Mouse (Mus musculus): Measurements from ENCODE around the gene Zfp831. TPM values are rescaled to one million over a fixed set of nuclear protein-coding genes. Genes with fewer than 3 reads are reported as not detected.

Zfp831 gene
- polyA plus RNA-seq, 1 experiment from 2014 or later = 0.07 TPM

DNA sequence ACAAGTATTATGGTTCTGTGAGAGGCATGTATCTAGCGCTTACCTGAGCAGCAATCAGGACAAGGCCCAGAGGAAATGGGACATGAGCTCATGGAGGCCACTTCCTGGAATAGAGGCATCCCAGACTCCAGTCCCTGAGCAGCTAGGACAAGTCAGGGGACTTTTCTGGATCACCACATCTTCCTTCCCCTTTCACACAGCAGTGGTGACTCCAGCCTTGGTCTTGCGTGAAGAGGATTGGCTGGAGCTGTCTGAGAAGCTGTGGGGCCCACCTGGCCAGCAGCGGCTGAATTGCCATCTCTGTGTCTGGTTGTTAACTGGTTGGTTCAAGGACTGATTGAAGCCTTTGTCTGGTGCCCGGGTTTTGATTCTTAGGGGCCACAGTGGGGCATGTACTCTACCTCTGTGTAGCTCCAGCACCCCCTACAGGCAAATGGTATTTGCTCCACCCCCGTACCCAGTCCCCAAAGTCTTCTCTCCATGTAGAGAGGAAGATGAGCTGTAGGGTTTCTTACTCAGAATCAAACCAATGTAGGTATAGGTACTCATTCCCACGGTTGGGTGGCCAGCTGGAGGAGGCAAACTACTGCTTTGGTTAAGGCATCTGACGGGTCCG, 15.0 kb downstream of the Zfp831 start:
- DNase-seq = peak; percentile 44

DNA sequence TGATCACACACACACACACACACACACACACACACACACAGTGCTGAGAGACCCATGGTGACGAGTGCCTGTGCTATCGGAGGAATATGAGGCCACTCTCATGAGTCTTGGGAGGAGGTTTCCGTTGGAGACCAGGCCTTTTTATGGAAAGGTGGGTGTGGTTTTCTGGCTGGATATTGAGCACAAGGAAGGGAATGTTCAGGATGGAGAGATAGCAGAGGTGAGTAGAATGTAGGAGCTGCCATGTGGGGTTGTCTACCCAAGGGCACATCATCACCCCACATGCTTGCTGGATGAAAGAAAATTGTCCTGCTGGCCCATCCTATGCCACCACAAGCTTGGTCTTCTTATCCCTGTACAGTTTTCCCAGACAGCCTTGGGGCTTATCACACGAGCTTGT, 16.5 kb downstream of the Zfp831 start:
- DNase-seq (no peak), ATAC-seq (no peak)
- Histone ChIP-seq H3K4me1 (ENCODE audit: insufficient read depth) (no peaks in the 10 kb centered on the region), H3K36me3 (replicated peaks; ENCODE audit: insufficient read depth, low read length) (no peaks in the 10 kb centered on the region), H3K27ac (ENCODE audit: low read depth) (no peak overlapping the region), H3K9ac (replicated peaks) (no peak overlapping the region), H3K4me2 (ENCODE audit: low read depth, low read length) (no peak overlapping the region), H3K4me3 (ENCODE audit: low read depth, low read length) (no peak overlapping the region), H3K9me3 (ENCODE audit: low read length) (no peaks in the 10 kb centered on the region), H3K27me3 (ENCODE audit: insufficient read depth, low read length) (no peaks in the 10 kb centered on the region)
- WGBS (ENCODE audit: insufficient replicate concordance) = 80% methylated on average over 4 of the region's 4 CpGs
- no peak for TF ChIP-seq EP300 (IDR thresholded peaks at IDR 0.05; ENCODE audit: low read depth)
- TF ChIP-seq CTCF (IDR thresholded peaks at IDR 0.05; ENCODE audit: low read depth) = no peak

More for the DNA sequence above, 15.0 kb downstream of the Zfp831 start:
- 60% methylated on average over 8 of the region's 8 CpGs for WGBS (ENCODE audit: insufficient replicate concordance)
- Histone ChIP-seq H3K4me3 (ENCODE audit: low read depth, low read length) (no peak overlapping the region), H3K9ac (replicated peaks) (no peak overlapping the region), H3K4me2 (ENCODE audit: low read depth, low read length) (no peak overlapping the region), H3K27ac (ENCODE audit: low read depth) (no peak overlapping the region), H3K36me3 (replicated peaks; ENCODE audit: insufficient read depth, low read length) (no peaks in the 10 kb centered on the region), H3K4me1 (ENCODE audit: insufficient read depth) (no peaks in the 10 kb centered on the region), H3K9me3 (ENCODE audit: low read length) (no peaks in the 10 kb centered on the region), H3K27me3 (ENCODE audit: insufficient read depth, low read length) (no peaks in the 10 kb centered on the region)
- no peak for TF ChIP-seq EP300 (IDR thresholded peaks at IDR 0.05; ENCODE audit: low read depth)
- TF ChIP-seq CTCF (IDR thresholded peaks at IDR 0.05; ENCODE audit: low read depth) = peak; percentile 60
- 0 out of 2 replicates have a peak, but pooled peaks have one; percentile 33 for ATAC-seq

DNA sequence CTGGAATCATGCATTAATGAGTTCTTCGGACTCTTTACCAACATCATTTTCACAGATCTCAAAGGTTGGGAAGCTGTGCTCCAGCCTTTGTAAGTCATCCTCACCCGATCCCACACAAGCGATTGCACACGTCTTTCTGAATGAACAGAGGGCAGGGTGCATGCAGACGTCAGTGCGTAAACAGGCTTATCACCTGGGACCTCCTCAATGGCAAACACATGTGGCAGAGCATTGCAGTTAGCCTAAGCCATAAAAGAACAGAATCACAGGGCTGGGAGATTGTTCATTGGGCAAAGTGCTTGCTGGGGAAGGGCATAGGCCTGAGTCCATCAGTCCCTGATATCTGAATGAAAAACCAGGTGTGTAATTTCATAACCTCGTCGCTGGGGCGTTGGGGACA, 17.0 kb downstream of the Zfp831 start:
- DNase-seq (no peak), ATAC-seq (peak; percentile 70)
- TF ChIP-seq EP300 (IDR thresholded peaks at IDR 0.05; ENCODE audit: low read depth) (no peak), CTCF (IDR thresholded peaks at IDR 0.05; ENCODE audit: low read depth) (no peak)
- Histone ChIP-seq H3K4me2 (ENCODE audit: low read depth, low read length) (no peak overlapping the region), H3K4me1 (ENCODE audit: insufficient read depth) (no peaks in the 10 kb centered on the region), H3K4me3 (ENCODE audit: low read depth, low read length) (no peak overlapping the region), H3K9ac (replicated peaks) (no peak overlapping the region), H3K9me3 (ENCODE audit: low read length) (no peaks in the 10 kb centered on the region), H3K27ac (ENCODE audit: low read depth) (no peak overlapping the region), H3K36me3 (replicated peaks; ENCODE audit: insufficient read depth, low read length) (no peaks in the 10 kb centered on the region), H3K27me3 (ENCODE audit: insufficient read depth, low read length) (no peaks in the 10 kb centered on the region)
- WGBS (ENCODE audit: insufficient replicate concordance) = 61% methylated on average over 9 of the region's 9 CpGs

DNA sequence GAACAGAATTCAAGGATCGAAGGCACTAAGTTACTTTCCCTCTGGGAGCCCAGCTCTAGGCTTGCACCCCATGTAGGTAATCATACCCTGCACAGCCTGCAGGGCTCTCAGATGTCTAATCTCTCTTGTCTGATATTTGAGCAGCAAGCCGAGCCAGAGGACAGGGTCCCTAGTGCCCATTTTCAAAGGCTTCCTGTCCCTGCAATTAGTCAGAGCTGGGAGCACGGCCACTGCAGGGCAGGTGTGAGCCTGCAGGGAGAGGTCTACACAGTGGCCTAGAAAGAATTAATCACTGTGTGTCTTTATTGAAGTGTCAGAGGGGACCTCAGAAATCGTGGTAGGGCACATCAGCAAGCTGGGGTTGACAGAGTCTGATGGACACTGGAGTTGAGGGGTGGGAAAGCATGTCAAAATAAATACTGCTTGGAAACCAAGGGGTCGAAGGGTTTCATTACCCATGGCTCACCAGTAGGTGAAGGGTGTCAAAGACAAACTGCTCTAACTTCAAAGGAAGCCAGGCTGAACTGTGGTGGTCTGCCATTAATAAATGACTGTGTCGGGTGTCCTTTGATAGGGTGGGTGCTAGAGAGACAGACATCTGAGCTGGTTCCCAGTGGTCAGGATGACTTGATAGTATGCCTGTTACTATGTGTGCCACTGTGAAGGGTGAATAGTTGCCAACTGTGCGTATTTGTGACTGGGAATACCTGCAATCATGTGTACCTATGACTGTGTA, 18.3 kb downstream of the Zfp831 start:
- H3K36me3 ChIP-seq (replicated peaks; ENCODE audit: insufficient read depth, low read length) = no peaks in the 10 kb centered on the region
- no peak overlapping the region for H3K9ac ChIP-seq (replicated peaks)
- ATAC-seq (no peak), DNase-seq (no peak)
- H3K27ac ChIP-seq (ENCODE audit: low read depth) = no peak overlapping the region
- 61% methylated on average over 7 of the region's 7 CpGs for WGBS (ENCODE audit: insufficient replicate concordance)
- TF ChIP-seq EP300 (IDR thresholded peaks at IDR 0.05; ENCODE audit: low read depth) = no peak
- no peak for TF ChIP-seq CTCF (IDR thresholded peaks at IDR 0.05; ENCODE audit: low read depth)
- no peaks in the 10 kb centered on the region for H3K4me1 ChIP-seq (ENCODE audit: insufficient read depth)
- H3K27me3 ChIP-seq (ENCODE audit: insufficient read depth, low read length) = no peaks in the 10 kb centered on the region
- H3K4me2 ChIP-seq (ENCODE audit: low read depth, low read length) = no peak overlapping the region
- no peak overlapping the region for H3K4me3 ChIP-seq (ENCODE audit: low read depth, low read length)
- H3K9me3 ChIP-seq (ENCODE audit: low read length) = no peaks in the 10 kb centered on the region

DNA sequence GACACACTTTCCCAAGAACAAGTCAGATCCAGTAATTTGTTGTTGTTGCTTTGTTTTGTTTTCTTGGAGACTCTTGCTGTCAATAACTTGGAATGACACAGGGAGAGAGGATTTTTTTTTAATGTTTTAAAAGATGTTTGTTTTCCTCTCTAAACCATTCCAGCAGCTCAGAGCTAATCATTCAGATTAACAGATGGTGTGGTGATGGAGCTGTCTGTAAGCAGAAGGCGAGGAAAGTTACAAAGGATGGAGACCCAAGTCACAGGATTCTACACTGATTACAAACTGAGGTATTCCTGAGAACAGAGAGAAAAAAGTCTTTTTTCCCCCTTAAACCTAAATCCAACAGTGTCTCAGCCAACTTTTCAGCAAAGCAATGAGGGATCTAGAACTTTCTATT, 19.3 kb downstream of the Zfp831 start:
- no peak overlapping the region for H3K4me2 ChIP-seq (ENCODE audit: low read depth, low read length)
- H3K4me3 ChIP-seq (ENCODE audit: low read depth, low read length) = no peak overlapping the region
- no peaks in the 10 kb centered on the region for H3K36me3 ChIP-seq (replicated peaks; ENCODE audit: insufficient read depth, low read length)
- H3K9me3 ChIP-seq (ENCODE audit: low read length) = no peaks in the 10 kb centered on the region
- H3K27me3 ChIP-seq (ENCODE audit: insufficient read depth, low read length) = no peaks in the 10 kb centered on the region
- no peak for ATAC-seq
- H3K4me1 ChIP-seq (ENCODE audit: insufficient read depth) = no peaks in the 10 kb centered on the region
- WGBS (ENCODE audit: insufficient replicate concordance) = 78% methylated on average over 1 of the region's 1 CpGs
- no peak overlapping the region for H3K27ac ChIP-seq (ENCODE audit: low read depth)
- no peak for TF ChIP-seq CTCF (IDR thresholded peaks at IDR 0.05; ENCODE audit: low read depth)
- no peak for TF ChIP-seq EP300 (IDR thresholded peaks at IDR 0.05; ENCODE audit: low read depth)
- DNase-seq = no peak
- no peak overlapping the region for H3K9ac ChIP-seq (replicated peaks)

DNA sequence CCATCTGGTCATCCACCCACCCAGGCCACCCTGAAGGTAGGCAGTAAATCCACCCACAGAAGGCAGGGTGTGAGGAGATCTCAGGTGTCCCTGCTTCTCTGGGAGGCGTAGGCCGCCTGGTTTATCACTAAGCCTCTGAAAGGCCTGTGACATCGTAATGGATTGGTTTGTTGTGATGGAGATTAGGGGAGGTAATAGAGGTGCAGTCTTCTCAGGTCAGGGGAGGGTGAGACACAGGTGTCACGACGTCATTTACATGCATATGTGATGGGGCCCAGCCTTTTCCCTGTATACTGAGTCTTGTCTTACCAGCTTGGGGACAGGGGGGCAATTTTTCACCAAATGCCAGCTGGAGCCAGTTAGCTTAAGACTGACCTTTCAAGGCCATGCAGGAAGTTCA, 22.1 kb downstream of the Zfp831 start:
- TF ChIP-seq EP300 (IDR thresholded peaks at IDR 0.05; ENCODE audit: low read depth) = no peak
- TF ChIP-seq CTCF (IDR thresholded peaks at IDR 0.05; ENCODE audit: low read depth) = no peak
- H3K27ac ChIP-seq (ENCODE audit: low read depth) = no peak overlapping the region
- H3K4me3 ChIP-seq (ENCODE audit: low read depth, low read length) = no peak overlapping the region
- no peaks in the 10 kb centered on the region for H3K4me1 ChIP-seq (ENCODE audit: insufficient read depth)
- DNase-seq (no peak), ATAC-seq (no peak)
- H3K4me2 ChIP-seq (ENCODE audit: low read depth, low read length) = no peak overlapping the region
- WGBS (ENCODE audit: insufficient replicate concordance) = 71% methylated on average over 5 of the region's 5 CpGs
- H3K9ac ChIP-seq (replicated peaks) = no peak overlapping the region
- no peaks in the 10 kb centered on the region for H3K36me3 ChIP-seq (replicated peaks; ENCODE audit: insufficient read depth, low read length)
- H3K27me3 ChIP-seq (ENCODE audit: insufficient read depth, low read length) = no peaks in the 10 kb centered on the region
- H3K9me3 ChIP-seq (ENCODE audit: low read length) = no peaks in the 10 kb centered on the region

Measured in liver, postnatal 0 days (tissue).